Mouse (Mus musculus): Measurements from ENCODE around the gene Wdr90.

- TF ChIP-seq POLR2A (IDR thresholded peaks at IDR 0.05; ENCODE audit: insufficient read depth, low read depth, low read length): no peak
- TF ChIP-seq EP300 (IDR thresholded peaks at IDR 0.05; ENCODE audit: insufficient read depth, low read depth, low read length): no peak
- TF ChIP-seq CTCF (IDR thresholded peaks at IDR 0.05): no peak
These were observed 26.0 kb downstream of the Wdr90 start for GRCm38 (mm10) chr17:25835301-25835700.

Data from heart, adult 2 months (tissue).